Mouse (Mus musculus) heart, postnatal 0 days (tissue): Measurements from ENCODE around the gene Atp1a4.

Source experiments
- CTCF ChIP-seq: IDR thresholded peaks from 2 replicates; pipeline ENCODE4 v1.5.1; 2016; ENCODE audit warnings: antibody characterized with exemption, control low read depth, low read depth
- EP300 ChIP-seq: IDR thresholded peaks from 2 replicates; pipeline ENCODE4 v1.6.1; 2016; ENCODE audit warnings: antibody characterized with exemption, low read depth

DNA sequence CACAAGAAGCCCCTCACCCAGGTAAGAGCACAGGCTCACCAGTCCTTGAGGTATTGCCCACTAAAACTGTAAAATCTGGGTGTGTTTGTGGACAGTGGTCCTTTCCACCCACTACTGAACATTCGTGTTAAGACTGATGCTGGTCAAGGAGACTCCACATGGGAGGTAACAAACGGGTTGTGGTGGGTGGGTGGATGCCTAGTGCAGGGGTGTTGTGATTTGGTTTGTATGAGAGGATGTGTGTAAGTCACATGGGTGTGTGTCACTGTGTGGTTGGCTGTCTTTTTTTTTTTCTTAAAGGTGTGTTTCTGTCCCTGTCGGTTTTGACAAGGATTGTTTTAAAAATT is 52.5 kb downstream of the Atp1a4 start:
- TF ChIP-seq CTCF (no peak), EP300 (no peak)
